Comparison of ENCODE assay signal across 8 mouse cellular contexts in genomic region chr15:97831987-97832640, GRCm38 (mm10). TPM values are rescaled to one million over a fixed set of nuclear protein-coding genes. Genes with fewer than 3 reads are reported as not detected.
DNase-seq lines count a peak whose midpoint lies in the region; ATAC-seq and TF ChIP-seq lines count a peak whose summit lies in the region.

No protein-coding gene starts in this region.

- WGBS in cerebellum, adult 2 months, result 22% methylated on average over 10 of the region's 10 CpGs
- WGBS in heart, embryonic 14.5 days, result 9% methylated on average over 10 of the region's 10 CpGs
- 6% methylated on average over 10 of the region's 10 CpGs for WGBS in limb, embryonic 10.5 days
- 8% methylated on average over 10 of the region's 10 CpGs for WGBS in midbrain, embryonic 12.5 days

- H3K27me3 ChIP-seq in cerebellum, adult 2 months (ENCODE audit: control insufficient read depth, insufficient read depth, low read length), result no peaks in the 10 kb centered on the region
- H3K27me3 ChIP-seq in heart, embryonic 14.5 days (ENCODE audit: control insufficient read depth, insufficient read depth, low read length), result no peaks in the 10 kb centered on the region
- no peaks in the 10 kb centered on the region for H3K27me3 ChIP-seq in limb, embryonic 10.5 days (ENCODE audit: low read depth, poor library complexity, severe bottlenecking)
- H3K27me3 ChIP-seq in midbrain, embryonic 12.5 days, result peaks cover 20% of the 10 kb centered on the region

- H3K9me3 ChIP-seq in heart, embryonic 14.5 days (ENCODE audit: control insufficient read depth, low read length), result no peaks in the 10 kb centered on the region
- H3K9me3 ChIP-seq in limb, embryonic 10.5 days (replicated peaks), result no peaks in the 10 kb centered on the region
- H3K9me3 ChIP-seq in midbrain, embryonic 12.5 days, result no peaks in the 10 kb centered on the region

- TF ChIP-seq CTCF in cerebellum, adult 2 months (IDR thresholded peaks at IDR 0.05; ENCODE audit: borderline replicate concordance, insufficient read depth, low read depth, low read length), result no peak

- ATAC-seq in heart, embryonic 14.5 days (ENCODE audit: insufficient number of reproducible peaks, insufficient read depth, low FRiP score, low read depth), result no peak; the same call in 1 of the 2 replicates
- ATAC-seq in midbrain, embryonic 12.5 days (ENCODE audit: low FRiP score, low read depth), result no peak; the same call in 1 of the 2 replicates
- no peak for ATAC-seq in activated CD4-positive, CD25-positive, alpha-beta regulatory T cell, adult 4 months

- H3K27ac ChIP-seq in cerebellum, adult 2 months (ENCODE audit: insufficient read depth, low read length), result peak overlapping the region; percentile 63
- H3K27ac ChIP-seq in heart, embryonic 14.5 days (replicated peaks in 1 of 2; ENCODE audit: control insufficient read depth in 1 of 2, insufficient read depth in 1 of 2, low read depth in 2 of 2, low read length in 2 of 2), result peak overlapping the region; percentile 90 to 93
- H3K27ac ChIP-seq in limb, embryonic 10.5 days, result peak overlapping the region; percentile 100
- H3K27ac ChIP-seq in midbrain, embryonic 12.5 days (replicated peaks), result peak overlapping the region; percentile 94

- H3K4me2 ChIP-seq in heart, embryonic 14.5 days (ENCODE audit: low read length), result peak overlapping the region; percentile 87
- peak overlapping the region; percentile 67 for H3K4me2 ChIP-seq in midbrain, embryonic 12.5 days (replicated peaks)

- no peaks in the 10 kb centered on the region; the same call in 1 of the 2 replicates for H3K4me1 ChIP-seq in cerebellum, adult 2 months (ENCODE audit: control insufficient read depth, insufficient read depth, low read length)
- H3K4me1 ChIP-seq in heart, embryonic 14.5 days (ENCODE audit: control insufficient read depth in 2 of 2, insufficient read depth in 2 of 2, low read length in 2 of 2), result peaks cover 29 to 48% of the 10 kb centered on the region in 2 experiments
- H3K4me1 ChIP-seq in limb, embryonic 10.5 days, result peaks cover 65% of the 10 kb centered on the region
- peaks cover 37% of the 10 kb centered on the region for H3K4me1 ChIP-seq in midbrain, embryonic 12.5 days

- no peak for TF ChIP-seq POLR2A in cerebellum, adult 2 months (IDR thresholded peaks at IDR 0.05; ENCODE audit: borderline replicate concordance, insufficient read depth, low read length)

- H3K4me3 ChIP-seq in cerebellum, adult 2 months (replicated peaks; ENCODE audit: insufficient read depth, low read depth, low read length), result peak overlapping the region; percentile 65
- H3K4me3 ChIP-seq in heart, embryonic 14.5 days (ENCODE audit: control insufficient read depth in 1 of 2, insufficient read depth in 1 of 2, low read depth in 1 of 2, low read length in 2 of 2), result peak overlapping the region; percentile 64 to 79
- peak overlapping the region; percentile 80 for H3K4me3 ChIP-seq in limb, embryonic 10.5 days
- peak overlapping the region; percentile 96 for H3K4me3 ChIP-seq in midbrain, embryonic 12.5 days

- no peak for DNase-seq in cerebellum, adult 2 months
- no peak for DNase-seq in cerebellum, adult 9-10 months
- peak; percentile 74 for DNase-seq in embryo, embryonic 10.5 days (ENCODE audit: low spot score)
- peak; percentile 55 for DNase-seq in limb, embryonic 10.5 days (ENCODE audit: low spot score)
- DNase-seq in layer of hippocampus, adult 8-10 months (ENCODE audit: low spot score in 2 of 2), result no peak

- peak overlapping the region; percentile 88 for H3K9ac ChIP-seq in heart, embryonic 14.5 days (ENCODE audit: low read length)
- peak overlapping the region; percentile 98 for H3K9ac ChIP-seq in midbrain, embryonic 12.5 days (replicated peaks)

- no peaks in the 10 kb centered on the region for H3K36me3 ChIP-seq in heart, embryonic 14.5 days (ENCODE audit: control insufficient read depth, insufficient read depth, low read length)
- no peaks in the 10 kb centered on the region for H3K36me3 ChIP-seq in limb, embryonic 10.5 days
- no peaks in the 10 kb centered on the region for H3K36me3 ChIP-seq in midbrain, embryonic 12.5 days

RNA-seq across cellular contexts. Expression of gene Hdac7, which starts 12.2 kb away (rescaled TPM):
- polyA plus RNA-seq in cerebellum, adult 2 months (2012; rRNA removed), result 38.3 and 40.9 TPM in 2 replicates
- polyA plus RNA-seq in heart, embryonic 14.5 days (2014; fragmentation: Nextera tagmentation; extraction: Ambion mirVana), result 25.7 and 26.7 TPM in 2 replicates
- polyA plus RNA-seq in limb, embryonic 10.5 days (2016; fragmentation: Nextera tagmentation; extraction: Ambion mirVana), result 28.5 and 32.1 TPM in 2 replicates
- 24.8 and 29.9 TPM in 2 replicates for polyA plus RNA-seq in midbrain, embryonic 12.5 days (2016; fragmentation: Nextera tagmentation; extraction: Ambion mirVana)
- total RNA-seq in layer of hippocampus, adult 8-10 months (2022), result 10 to 100 TPM; 28.0 to 41.5 (median 34.1) TPM
- 10 to 100 TPM; 58.8 to 69.5 TPM for polyA plus RNA-seq in activated CD4-positive, CD25-positive, alpha-beta regulatory T cell, adult 4 months (2017; shearing (Covaris generic))

RNA-seq across cellular contexts. Expression of gene Slc48a1, which starts 53.8 kb away (rescaled TPM):
- 129 and 133 TPM in 2 replicates for polyA plus RNA-seq in cerebellum, adult 2 months (2012; rRNA removed)
- polyA plus RNA-seq in heart, embryonic 14.5 days (2014; fragmentation: Nextera tagmentation; extraction: Ambion mirVana), result 67.1 and 69.6 TPM in 2 replicates
- polyA plus RNA-seq in limb, embryonic 10.5 days (2016; fragmentation: Nextera tagmentation; extraction: Ambion mirVana), result 17.0 and 23.5 TPM in 2 replicates
- polyA plus RNA-seq in midbrain, embryonic 12.5 days (2016; fragmentation: Nextera tagmentation; extraction: Ambion mirVana), result 37.8 and 42.0 TPM in 2 replicates
- total RNA-seq in layer of hippocampus, adult 8-10 months (2022), result 100 to 1,000 TPM; 131 to 151 (median 146) TPM
- 10 to 100 TPM; 23.6 to 29.0 TPM for polyA plus RNA-seq in activated CD4-positive, CD25-positive, alpha-beta regulatory T cell, adult 4 months (2017; shearing (Covaris generic))

Comparison
In these comparisons a context has a peak if more than half of its experiments do, and no peak if none do; other contexts are left out.
1. DNase-seq: peak in embryo, embryonic 10.5 days (single experiment) and limb, embryonic 10.5 days (single experiment); none in cerebellum, adult 2 months (0 of 2), cerebellum, adult 9-10 months (single experiment) and layer of hippocampus, adult 8-10 months (0 of 2).
2. Peak in every context shown above with its lines, with median percentiles within 50 percentile points of each other: H3K27ac ChIP-seq and H3K4me3 ChIP-seq.